Mouse (Mus musculus) heart, postnatal 0 days (tissue): ENCODE measurements around the gene Mageh1.
"Not testable (repeated sequence)": the region's sequence is repeated elsewhere in the genome, so short reads cannot be mapped to it uniquely, and the experiment has no call there.

Source experiments
- CTCF ChIP-seq: IDR thresholded peaks from 2 replicates; pipeline ENCODE4 v1.5.1; 2016; ENCODE audit warnings: antibody characterized with exemption, control low read depth, low read depth
- EP300 ChIP-seq: IDR thresholded peaks from 2 replicates; pipeline ENCODE4 v1.6.1; 2016; ENCODE audit warnings: antibody characterized with exemption, low read depth

GRCm38 (mm10) chrX:152989852-152990251 lies 47.5 kb downstream of the Mageh1 start:
- TF ChIP-seq CTCF, EP300: not testable (repeated sequence)
